Mouse (Mus musculus): ENCODE measurements around the gene Bmpr1a. TPM values are rescaled to one million over a fixed set of nuclear protein-coding genes. Genes with fewer than 3 reads are reported as not detected.

Gene Bmpr1a
- polyA plus RNA-seq, 1 experiment = 75.4 TPM

DNA sequence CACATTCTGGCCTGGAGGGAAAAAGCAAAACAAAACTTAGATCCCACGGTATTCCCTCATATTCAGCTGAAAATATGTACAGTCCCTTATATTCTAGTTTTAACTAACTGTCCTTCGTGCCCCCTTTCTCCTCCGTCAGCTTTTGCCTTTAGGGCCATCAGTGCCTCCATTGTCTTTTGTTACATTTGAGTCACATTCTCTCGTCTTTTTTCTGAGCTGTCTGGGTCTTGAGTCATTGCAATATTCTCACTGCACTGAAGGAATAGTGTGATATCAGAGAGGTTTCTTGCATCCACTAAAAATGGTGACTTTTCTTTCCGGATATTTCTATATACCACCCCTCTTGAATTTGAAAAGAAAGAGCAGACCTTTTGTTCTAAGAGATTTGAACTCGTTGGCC lies 618 bp upstream of the Bmpr1a start:
- Histone ChIP-seq H3K9me3 (replicated peaks; ENCODE audit: control insufficient read depth, insufficient read depth, low read length, poor library complexity, severe bottlenecking) (no peaks in the 10 kb centered on the region), H3K27me3 (ENCODE audit: control insufficient read depth, insufficient read depth, low read length, poor library complexity, severe bottlenecking) (no peaks in the 10 kb centered on the region), H3K4me3 (ENCODE audit: low read depth, low read length) (no peak overlapping the region), H3K36me3 (ENCODE audit: control insufficient read depth, insufficient read depth, low read length, poor library complexity, severe bottlenecking) (no peaks in the 10 kb centered on the region), H3K4me1 (ENCODE audit: control insufficient read depth, insufficient read depth, low read length) (no peaks in the 10 kb centered on the region), H3K9ac (ENCODE audit: low read depth, poor library complexity, severe bottlenecking) (peak overlapping the region; percentile 98), H3K27ac (ENCODE audit: insufficient read depth, low read length) (no peak overlapping the region)
- TF ChIP-seq CTCF (IDR thresholded peaks at IDR 0.05; ENCODE audit: low read depth, low read length) = no peak
- no peak for TF ChIP-seq POLR2A (IDR thresholded peaks at IDR 0.05; ENCODE audit: insufficient read depth, low read length)
- no peak for TF ChIP-seq EP300 (IDR thresholded peaks at IDR 0.05; ENCODE audit: insufficient read depth, low read depth, low read length)

DNA sequence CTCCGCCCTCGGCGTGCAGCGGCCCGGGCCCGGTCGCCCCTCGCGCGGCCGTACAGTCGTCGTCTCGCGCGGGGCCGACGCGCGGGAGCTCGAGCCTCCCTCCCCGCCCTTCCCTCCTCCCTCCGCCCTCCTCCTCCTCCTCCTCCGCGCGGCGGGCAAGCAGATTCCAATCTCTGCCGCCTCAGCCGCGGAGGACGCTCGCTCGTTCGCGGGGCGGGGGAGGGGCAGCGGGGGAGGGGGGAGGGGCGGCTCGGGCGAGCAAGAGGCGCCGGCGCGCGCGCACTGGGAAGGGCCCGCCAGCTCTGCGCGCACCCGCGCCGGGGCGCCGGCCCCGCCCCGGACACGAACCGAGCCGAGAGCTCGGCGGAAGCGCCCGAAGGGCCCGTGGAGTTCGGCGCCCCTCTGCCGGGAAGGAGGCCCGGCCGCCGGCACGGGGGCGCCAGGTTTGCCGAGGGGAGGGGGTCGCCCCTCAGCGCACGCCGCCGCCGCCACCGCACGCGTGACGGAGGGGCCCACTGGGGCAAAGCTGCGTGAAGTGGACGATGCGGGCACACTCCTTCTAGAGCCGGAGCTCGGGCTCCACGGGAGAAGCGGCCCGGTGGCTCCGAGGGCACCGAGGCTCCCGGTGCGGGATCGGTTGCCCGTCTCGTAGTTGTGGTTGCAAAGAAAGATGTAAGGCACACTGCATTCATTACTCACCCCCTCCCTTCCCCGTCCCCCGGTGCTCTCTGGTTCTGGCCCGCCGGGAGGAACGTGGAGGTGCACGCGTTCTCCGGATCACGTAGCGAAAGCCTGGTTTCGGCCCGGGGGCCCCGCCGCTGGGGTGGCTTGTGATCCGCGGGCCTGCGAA lies 441 bp downstream of the Bmpr1a start:
- H3K4me1 ChIP-seq (ENCODE audit: control insufficient read depth, insufficient read depth, low read length) = no peaks in the 10 kb centered on the region
- no peaks in the 10 kb centered on the region for H3K9me3 ChIP-seq (replicated peaks; ENCODE audit: control insufficient read depth, insufficient read depth, low read length, poor library complexity, severe bottlenecking)
- peak overlapping the region; percentile 98 for H3K9ac ChIP-seq (ENCODE audit: low read depth, poor library complexity, severe bottlenecking)
- peak overlapping the region; percentile 98 for H3K4me3 ChIP-seq (ENCODE audit: low read depth, low read length)
- H3K27ac ChIP-seq (ENCODE audit: insufficient read depth, low read length) = peak overlapping the region; percentile 45; the same call in 1 of the 2 replicates
- no peaks in the 10 kb centered on the region for H3K27me3 ChIP-seq (ENCODE audit: control insufficient read depth, insufficient read depth, low read length, poor library complexity, severe bottlenecking)
- no peaks in the 10 kb centered on the region for H3K36me3 ChIP-seq (ENCODE audit: control insufficient read depth, insufficient read depth, low read length, poor library complexity, severe bottlenecking)
- TF ChIP-seq POLR2A (IDR thresholded peaks at IDR 0.05; ENCODE audit: insufficient read depth, low read length) = no peak
- no peak for TF ChIP-seq CTCF (IDR thresholded peaks at IDR 0.05; ENCODE audit: low read depth, low read length)
- 0 out of 2 replicates have a peak, but pooled peaks have one; percentile 9 for TF ChIP-seq EP300 (IDR thresholded peaks at IDR 0.05; ENCODE audit: insufficient read depth, low read depth, low read length)

DNA sequence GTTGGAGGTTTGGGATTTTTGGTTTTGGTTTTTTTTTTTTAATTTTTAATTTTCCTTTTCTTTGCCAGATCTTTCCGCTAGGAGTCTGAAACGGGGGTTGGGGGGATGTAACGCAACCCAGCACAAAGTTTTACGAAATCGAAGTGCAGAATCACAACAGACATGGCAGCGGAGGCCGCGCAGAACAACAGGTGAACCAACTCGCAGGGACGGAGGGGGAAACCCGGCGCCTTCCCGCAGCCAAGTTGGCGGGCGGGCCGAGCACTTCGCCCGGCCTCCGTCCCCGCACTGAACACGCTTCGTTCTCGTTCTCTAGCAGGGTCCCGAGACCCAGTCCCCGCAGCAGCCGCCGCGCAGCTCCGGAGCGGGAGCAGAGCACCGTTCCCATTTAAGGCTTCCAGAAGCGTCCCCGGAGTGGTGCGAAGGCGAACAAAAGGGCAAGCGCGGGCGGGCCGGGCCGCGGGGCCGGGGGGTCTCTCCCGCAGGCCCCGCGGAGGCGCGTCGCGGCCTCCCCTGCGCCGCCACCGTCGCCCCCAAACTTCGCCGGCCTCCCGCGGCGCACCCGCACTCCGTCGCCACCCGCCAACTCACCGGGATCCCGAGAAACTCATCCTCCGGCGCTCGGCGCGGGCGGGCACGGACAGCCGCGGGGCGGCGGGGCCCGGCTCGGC lies 1.2 kb downstream of the Bmpr1a start:
- Histone ChIP-seq H3K27ac (ENCODE audit: insufficient read depth, low read length) (peak overlapping the region; percentile 57), H3K27me3 (ENCODE audit: control insufficient read depth, insufficient read depth, low read length, poor library complexity, severe bottlenecking) (no peaks in the 10 kb centered on the region), H3K4me3 (ENCODE audit: low read depth, low read length) (peak overlapping the region; percentile 98), H3K9ac (ENCODE audit: low read depth, poor library complexity, severe bottlenecking) (peak overlapping the region; percentile 98), H3K9me3 (replicated peaks; ENCODE audit: control insufficient read depth, insufficient read depth, low read length, poor library complexity, severe bottlenecking) (no peaks in the 10 kb centered on the region), H3K36me3 (ENCODE audit: control insufficient read depth, insufficient read depth, low read length, poor library complexity, severe bottlenecking) (no peaks in the 10 kb centered on the region), H3K4me1 (ENCODE audit: control insufficient read depth, insufficient read depth, low read length) (no peaks in the 10 kb centered on the region)
- no peak for TF ChIP-seq POLR2A (IDR thresholded peaks at IDR 0.05; ENCODE audit: insufficient read depth, low read length)
- no peak for TF ChIP-seq EP300 (IDR thresholded peaks at IDR 0.05; ENCODE audit: insufficient read depth, low read depth, low read length)
- TF ChIP-seq CTCF (IDR thresholded peaks at IDR 0.05; ENCODE audit: low read depth, low read length) = no peak

DNA sequence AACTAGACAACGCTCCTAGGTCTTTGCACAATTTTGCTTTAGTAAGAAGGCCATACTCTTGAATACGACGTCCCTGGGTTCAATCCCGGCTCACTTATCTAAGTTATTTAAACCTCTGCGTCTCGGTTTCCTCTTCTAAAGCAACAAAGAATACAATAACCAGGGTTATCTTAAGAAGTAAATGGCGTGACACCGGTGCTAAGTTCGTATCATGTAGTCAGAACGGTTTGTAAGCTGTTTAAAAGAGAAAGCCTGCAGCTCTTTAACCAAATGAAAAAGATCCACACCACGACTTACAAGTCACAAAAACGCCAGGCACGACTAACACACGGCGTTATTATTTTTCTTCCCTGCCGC lies 1.7 kb downstream of the Bmpr1a start:
- peak overlapping the region; percentile 98 for H3K4me3 ChIP-seq (ENCODE audit: low read depth, low read length)
- H3K27me3 ChIP-seq (ENCODE audit: control insufficient read depth, insufficient read depth, low read length, poor library complexity, severe bottlenecking) = no peaks in the 10 kb centered on the region
- peak overlapping the region; percentile 57 for H3K27ac ChIP-seq (ENCODE audit: insufficient read depth, low read length)
- H3K9me3 ChIP-seq (replicated peaks; ENCODE audit: control insufficient read depth, insufficient read depth, low read length, poor library complexity, severe bottlenecking) = no peaks in the 10 kb centered on the region
- no peak for TF ChIP-seq EP300 (IDR thresholded peaks at IDR 0.05; ENCODE audit: insufficient read depth, low read depth, low read length)
- TF ChIP-seq CTCF (IDR thresholded peaks at IDR 0.05; ENCODE audit: low read depth, low read length) = no peak
- no peak for TF ChIP-seq POLR2A (IDR thresholded peaks at IDR 0.05; ENCODE audit: insufficient read depth, low read length)
- no peaks in the 10 kb centered on the region for H3K4me1 ChIP-seq (ENCODE audit: control insufficient read depth, insufficient read depth, low read length)
- H3K36me3 ChIP-seq (ENCODE audit: control insufficient read depth, insufficient read depth, low read length, poor library complexity, severe bottlenecking) = no peaks in the 10 kb centered on the region
- H3K9ac ChIP-seq (ENCODE audit: low read depth, poor library complexity, severe bottlenecking) = peak overlapping the region; percentile 98

DNA sequence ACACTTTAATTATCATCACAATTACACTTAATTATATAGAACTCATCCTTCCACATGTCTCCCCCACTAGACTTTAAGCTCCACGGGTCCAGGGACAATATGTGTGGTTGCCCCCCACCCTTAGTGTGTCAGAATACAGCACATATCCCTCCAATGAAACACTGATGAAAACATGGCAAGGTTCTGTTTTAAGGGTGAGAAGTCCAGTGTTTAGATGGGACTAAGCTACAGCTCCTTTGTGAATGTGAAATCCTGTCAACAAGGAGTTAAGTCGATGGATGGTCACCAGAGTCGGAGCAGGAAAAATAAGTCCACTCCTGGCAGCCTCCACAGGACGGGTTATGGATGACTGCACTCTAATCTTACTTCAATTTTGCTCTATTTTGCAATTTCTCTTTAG lies 2.8 kb downstream of the Bmpr1a start:
- no peak for TF ChIP-seq POLR2A (IDR thresholded peaks at IDR 0.05; ENCODE audit: insufficient read depth, low read length)
- no peak for TF ChIP-seq EP300 (IDR thresholded peaks at IDR 0.05; ENCODE audit: insufficient read depth, low read depth, low read length)
- no peak for TF ChIP-seq CTCF (IDR thresholded peaks at IDR 0.05; ENCODE audit: low read depth, low read length)
- Histone ChIP-seq H3K4me1 (ENCODE audit: control insufficient read depth, insufficient read depth, low read length) (no peaks in the 10 kb centered on the region), H3K9ac (ENCODE audit: low read depth, poor library complexity, severe bottlenecking) (no peak overlapping the region)

DNA sequence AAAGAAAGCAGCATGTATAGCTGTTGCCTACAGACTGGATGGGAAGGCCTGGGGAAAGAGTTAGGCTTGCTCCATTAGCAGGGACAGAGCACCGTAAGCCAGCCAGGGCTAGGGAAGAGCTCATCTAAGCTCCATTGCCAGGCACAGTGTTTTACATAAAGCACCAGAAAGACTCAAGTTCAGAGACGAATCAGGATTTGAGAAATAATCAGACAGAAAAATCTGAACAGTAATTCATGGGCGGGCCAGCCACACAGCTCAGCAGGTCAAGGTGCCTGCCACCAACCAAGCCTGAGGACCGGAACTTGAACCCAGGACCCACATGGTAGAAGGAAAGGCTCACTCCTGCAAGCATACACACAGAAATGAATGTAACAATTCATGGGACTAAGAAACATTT lies 3.5 kb downstream of the Bmpr1a start:
- Histone ChIP-seq H3K27me3 (ENCODE audit: control insufficient read depth, insufficient read depth, low read length, poor library complexity, severe bottlenecking) (no peaks in the 10 kb centered on the region), H3K36me3 (ENCODE audit: control insufficient read depth, insufficient read depth, low read length, poor library complexity, severe bottlenecking) (no peaks in the 10 kb centered on the region), H3K4me3 (ENCODE audit: low read depth, low read length) (no peak overlapping the region), H3K27ac (ENCODE audit: insufficient read depth, low read length) (no peak overlapping the region), H3K9me3 (replicated peaks; ENCODE audit: control insufficient read depth, insufficient read depth, low read length, poor library complexity, severe bottlenecking) (no peaks in the 10 kb centered on the region), H3K4me1 (ENCODE audit: control insufficient read depth, insufficient read depth, low read length) (no peaks in the 10 kb centered on the region), H3K9ac (ENCODE audit: low read depth, poor library complexity, severe bottlenecking) (no peak overlapping the region)
- TF ChIP-seq CTCF (IDR thresholded peaks at IDR 0.05; ENCODE audit: low read depth, low read length) (no peak), EP300 (IDR thresholded peaks at IDR 0.05; ENCODE audit: insufficient read depth, low read depth, low read length) (no peak), POLR2A (IDR thresholded peaks at IDR 0.05; ENCODE audit: insufficient read depth, low read length) (no peak)

More for the DNA sequence above, 2.8 kb downstream of the Bmpr1a start:
- Histone ChIP-seq H3K27ac (ENCODE audit: insufficient read depth, low read length) (no peak overlapping the region), H3K27me3 (ENCODE audit: control insufficient read depth, insufficient read depth, low read length, poor library complexity, severe bottlenecking) (no peaks in the 10 kb centered on the region), H3K4me3 (ENCODE audit: low read depth, low read length) (no peak overlapping the region), H3K9me3 (replicated peaks; ENCODE audit: control insufficient read depth, insufficient read depth, low read length, poor library complexity, severe bottlenecking) (no peaks in the 10 kb centered on the region), H3K36me3 (ENCODE audit: control insufficient read depth, insufficient read depth, low read length, poor library complexity, severe bottlenecking) (no peaks in the 10 kb centered on the region)

Data from ES-Bruce4 (cell line).